Mouse (Mus musculus) adrenal gland, adult 18-20 months (tissue): ENCODE measurements at regions not wholly inside any gene's neighbourhood (a gene's known extent, or its start where the extent isn't known, plus 50 kb on each side); places are given as distances from the start of the nearest gene placed in this dataset.

Experiments used
- DNase-seq, 2 experiments: peaks; one replicate each; pipeline ENCODE4 v3.0.0; 2021 to 2022; ENCODE audit warnings: low spot score in 2 of 2

DNA sequence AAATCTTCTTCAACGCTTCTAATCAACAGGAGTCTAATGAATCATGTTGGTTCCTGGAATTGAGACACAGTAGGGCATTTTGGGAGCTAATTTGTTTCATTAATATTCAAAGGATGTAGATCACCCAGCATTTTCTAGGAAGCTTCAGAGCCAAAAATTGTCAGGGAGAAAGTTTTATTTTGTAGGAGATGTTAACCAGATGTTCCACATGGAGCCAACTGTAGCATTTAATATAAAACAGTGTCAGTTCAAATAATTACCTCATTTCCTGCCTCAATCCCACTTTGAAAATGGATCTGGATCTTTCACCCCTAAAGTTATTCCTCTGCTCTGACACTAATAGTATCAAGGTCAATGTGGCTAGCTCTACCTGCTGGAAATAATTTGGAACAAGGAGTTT, 389.6 kb upstream of the Lmcd1 start:
- no peak for DNase-seq

- DNase-seq = no peak
Measured at GRCm38 (mm10) chr6:111911997-111912396, 361.6 kb upstream of the Lmcd1 start.

- DNase-seq = no peak
Measured at GRCm38 (mm10) chr6:111913771-111914405, 359.7 kb upstream of the Lmcd1 start.

GRCm38 (mm10) chr6:111917248-111917721, 356.3 kb upstream of the Lmcd1 start:
- DNase-seq = no peak

DNA sequence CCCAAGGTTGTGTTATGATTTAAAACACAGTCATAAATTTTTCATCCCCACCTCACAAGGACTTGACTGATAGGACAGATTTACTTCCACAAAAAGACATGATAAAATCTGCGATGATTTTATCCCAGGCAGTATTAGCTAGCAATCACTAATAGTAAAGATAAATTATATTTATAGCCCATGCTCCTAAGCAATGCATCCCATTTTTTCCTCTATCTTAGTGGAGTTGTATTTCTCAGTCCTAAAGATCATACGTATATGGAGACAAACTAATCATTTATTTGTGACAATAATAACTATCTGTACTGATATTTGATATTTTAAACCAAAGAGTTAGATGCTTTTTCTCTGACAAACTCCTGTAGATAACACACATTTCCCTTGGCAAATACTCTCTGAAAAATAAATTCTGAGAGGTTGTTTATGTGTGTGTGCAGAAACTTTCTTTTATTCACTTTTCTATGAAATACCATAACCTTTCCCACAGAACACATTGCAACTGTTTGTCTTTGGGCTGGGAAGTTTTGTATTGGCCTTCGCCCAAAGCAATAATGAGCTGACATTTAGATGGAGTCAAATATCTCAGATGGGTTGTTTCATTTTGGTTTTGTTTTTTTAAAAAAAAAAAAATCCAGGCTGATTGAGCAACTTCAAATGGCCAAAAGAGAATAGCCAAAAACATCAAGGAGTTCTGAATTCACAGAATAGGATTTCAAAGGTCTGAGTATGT, 355.5 kb upstream of the Lmcd1 start:
- DNase-seq = no peak

- no peak for DNase-seq
Measured at GRCm38 (mm10) chr6:111932596-111932995, 341.0 kb upstream of the Lmcd1 start.

- no peak for DNase-seq
Measured at GRCm38 (mm10) chr6:111954401-111954800, 319.2 kb upstream of the Lmcd1 start.

DNA sequence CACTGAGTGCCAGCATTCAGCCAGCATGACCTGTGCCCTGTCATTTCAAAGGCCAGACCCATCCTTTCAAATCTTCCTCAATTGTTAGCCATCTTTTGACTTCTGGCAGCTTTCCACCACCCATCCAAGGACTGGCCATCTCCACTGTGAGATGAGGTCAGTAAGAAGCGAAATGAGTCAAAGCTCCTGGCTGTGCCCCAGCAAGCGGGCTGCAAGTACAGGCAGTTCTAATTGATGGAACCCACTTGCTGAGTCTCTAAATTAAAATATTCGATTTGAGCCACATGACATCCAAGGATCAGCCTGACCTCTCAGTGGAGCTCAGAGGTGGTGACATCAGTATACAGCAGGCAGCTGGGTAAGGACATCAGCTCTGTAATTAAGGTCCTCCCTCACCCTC, 307.8 kb upstream of the Lmcd1 start:
- DNase-seq = peak; percentile 30 to 41

DNA sequence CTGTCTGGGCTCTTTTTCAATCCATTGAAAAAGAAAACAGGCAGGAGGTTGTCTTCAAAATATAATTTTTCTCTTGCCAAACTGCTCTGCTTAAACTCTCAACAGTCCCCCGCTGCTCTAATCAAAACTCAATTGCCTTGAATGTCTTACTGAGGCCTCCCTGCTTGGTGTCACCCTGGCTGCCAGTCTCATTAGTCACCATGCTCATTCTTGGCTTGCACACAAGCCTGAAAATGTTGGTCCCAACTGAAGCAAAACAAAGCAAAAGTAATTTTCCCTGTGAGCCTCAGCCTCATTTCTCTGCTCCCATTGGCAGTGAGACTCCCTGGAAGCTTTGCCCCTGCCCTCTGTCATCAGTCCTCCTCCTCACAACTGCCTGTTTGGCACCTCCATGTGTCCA, 288.1 kb upstream of the Lmcd1 start:
- no peak for DNase-seq

DNA sequence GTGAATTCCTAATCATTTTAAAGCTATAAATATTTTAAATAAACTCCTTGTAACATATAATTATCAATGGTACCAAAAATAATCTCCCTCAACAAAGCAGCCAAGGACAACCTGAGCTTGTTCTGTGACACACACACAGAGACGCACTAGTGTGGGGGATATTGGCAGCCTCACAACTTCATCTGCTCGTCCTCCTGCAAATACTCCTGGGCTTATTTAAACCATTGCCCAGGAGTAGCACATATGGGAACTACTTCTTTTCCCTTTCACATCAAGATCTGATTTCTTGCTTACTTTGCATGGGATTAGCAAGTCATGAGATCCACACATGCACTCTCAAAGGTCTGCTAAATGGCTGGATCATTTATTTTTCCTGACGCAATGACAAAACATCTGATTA, 277.7 kb upstream of the Lmcd1 start:
- DNase-seq = no peak

DNA sequence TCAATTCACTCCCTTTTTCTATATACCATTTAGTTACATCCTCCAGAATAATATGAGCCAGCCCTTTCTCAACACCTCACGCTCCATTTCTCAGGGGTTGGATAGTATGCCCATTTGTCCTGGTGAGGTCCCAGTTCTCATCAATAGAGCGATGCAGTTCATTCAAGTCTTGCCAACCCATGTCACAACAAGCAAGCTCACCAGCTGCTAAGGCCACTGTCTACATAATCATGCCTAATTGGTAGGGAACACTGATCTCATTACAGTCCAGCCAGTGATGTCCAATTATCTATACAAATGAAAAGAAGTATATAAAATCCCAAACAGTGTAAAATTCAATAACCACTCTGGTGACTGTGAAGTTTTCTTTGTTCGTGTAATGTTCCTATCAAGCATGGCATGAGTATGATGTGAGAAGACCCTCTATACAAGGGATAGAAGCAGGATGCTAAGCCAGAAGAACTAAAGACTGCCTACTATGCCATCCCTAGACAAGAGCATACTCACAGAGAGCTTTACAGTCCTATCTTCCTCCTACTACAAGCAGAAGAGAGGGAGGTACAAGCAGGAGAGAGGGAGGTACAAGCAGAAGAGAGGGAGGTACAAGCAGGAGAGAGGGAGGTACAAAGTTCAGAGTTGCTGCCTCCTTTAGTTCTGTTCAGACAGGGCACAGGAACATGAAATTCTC, 269.6 kb upstream of the Lmcd1 start:
- no peak for DNase-seq

GRCm38 (mm10) chr6:112026261-112027205, 247.0 kb upstream of the Lmcd1 start:
- no peak for DNase-seq

- no peak for DNase-seq
Measured at GRCm38 (mm10) chr6:112050548-112051184, 222.9 kb upstream of the Lmcd1 start.

DNA sequence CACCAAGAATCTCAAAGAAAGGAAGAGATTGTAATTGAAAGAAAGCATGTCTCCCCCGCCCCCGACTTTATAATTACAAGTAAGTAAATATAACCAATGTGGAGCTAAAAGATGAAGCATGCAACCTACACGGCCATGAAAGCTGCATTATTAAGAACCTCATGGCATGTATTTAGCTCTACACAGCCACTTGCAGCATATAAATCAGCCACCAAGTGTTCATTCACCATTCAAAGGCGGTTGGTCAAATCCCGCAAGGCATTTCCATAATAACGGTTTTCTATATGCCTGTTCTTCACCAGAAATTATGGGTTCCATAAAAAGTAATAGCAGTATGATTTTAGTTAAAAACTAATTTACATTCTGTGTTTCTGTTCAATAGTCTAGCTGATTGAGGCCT, 221.4 kb upstream of the Lmcd1 start:
- no peak for DNase-seq

GRCm38 (mm10) chr6:112057895-112058294, 215.7 kb upstream of the Lmcd1 start:
- no peak for DNase-seq

DNA sequence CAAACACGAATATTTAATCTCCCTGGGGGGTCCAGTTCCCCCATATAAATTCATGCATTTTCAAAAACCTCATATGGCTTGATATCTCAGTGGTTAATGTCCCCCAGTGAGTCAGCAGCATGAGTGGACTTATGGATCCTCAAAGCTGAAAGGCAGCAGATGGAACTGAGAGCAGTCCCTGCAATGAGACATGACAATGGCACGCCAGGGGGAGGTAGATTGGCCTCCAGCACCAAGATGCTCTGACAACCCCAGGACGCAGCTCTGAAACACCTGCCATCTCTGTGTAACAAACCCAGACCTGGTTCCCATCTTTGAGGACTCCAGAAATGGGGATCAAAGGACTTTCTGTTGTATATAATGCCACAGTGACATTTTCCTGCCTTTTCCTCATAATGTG, 210.6 kb upstream of the Lmcd1 start:
- no peak for DNase-seq

DNA sequence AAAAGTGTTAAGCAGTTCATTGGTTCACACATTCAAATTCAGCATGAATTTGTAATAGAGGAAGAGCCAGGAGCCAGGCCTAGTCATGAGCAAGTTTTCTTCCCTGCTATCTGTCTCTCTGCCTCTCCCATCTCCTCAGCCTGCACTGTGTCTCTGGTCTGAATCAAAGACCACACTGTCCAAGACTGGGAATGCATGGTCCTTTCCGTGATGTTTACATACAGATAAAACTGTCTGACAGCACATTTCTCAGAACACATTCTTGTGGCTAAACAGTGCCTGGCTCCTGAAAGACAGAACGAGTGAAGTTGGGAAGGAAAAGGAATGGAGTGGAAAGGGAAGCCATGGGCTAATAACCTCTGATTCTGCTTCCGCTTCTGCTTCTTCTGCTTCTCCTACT, 183.0 kb upstream of the Lmcd1 start:
- DNase-seq = no peak

GRCm38 (mm10) chr6:112091125-112091763, 182.3 kb upstream of the Lmcd1 start:
- peak; percentile 20 to 25 for DNase-seq

GRCm38 (mm10) chr6:112093300-112093699, 180.3 kb upstream of the Lmcd1 start:
- DNase-seq = no peak

DNA sequence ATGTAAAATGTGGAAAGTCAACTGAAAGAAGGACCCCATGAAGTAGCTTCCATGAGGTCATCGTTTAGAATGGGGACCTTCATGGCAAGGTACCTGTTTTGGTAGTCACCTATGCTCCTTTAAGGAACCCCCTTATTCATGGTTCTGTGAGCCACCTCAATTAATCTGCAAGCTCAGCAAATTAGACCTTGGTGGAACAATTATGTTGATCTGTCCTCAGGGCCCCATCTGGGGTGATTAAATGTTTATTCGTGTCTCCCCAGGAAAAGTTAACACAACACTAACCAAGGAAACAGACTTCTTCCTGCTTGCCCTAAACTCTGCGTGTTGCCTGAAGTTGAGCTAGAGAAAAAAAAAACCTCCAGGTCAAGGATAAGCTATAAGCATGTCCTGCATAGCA, 175.9 kb upstream of the Lmcd1 start:
- DNase-seq = no peak
